9 mouse cellular contexts compared by ENCODE assay signal in genomic region chr9:33901313-33902076, GRCm38 (mm10).
DNase-seq lines count a peak whose midpoint lies in the region; ATAC-seq and TF ChIP-seq lines count a peak whose summit lies in the region.
"Had no signal": no experiment of that assay in that cellular context is flagged by ENCODE, and none has a peak within 500 bp of the region (broad histone marks: within the 10 kb centered on the region; RNA-seq: fewer than 3 reads in every experiment).

No protein-coding gene starts in this region.

- no peak overlapping the region for H3K27ac ChIP-seq in heart, adult 2 months
- no peak overlapping the region; the same call in 1 of the 2 replicates for H3K27ac ChIP-seq in hindbrain, embryonic 12.5 days
- H3K27ac ChIP-seq in midbrain, embryonic 13.5 days: peak overlapping the region; percentile 56
- no peak overlapping the region for H3K27ac ChIP-seq in liver, embryonic 11.5 days (ENCODE audit: low read depth, low read length)

- no peaks in the 10 kb centered on the region for H3K36me3 ChIP-seq in heart, adult 2 months (ENCODE audit: control insufficient read depth, insufficient read depth, low read length)
- H3K36me3 ChIP-seq in hindbrain, embryonic 12.5 days: no peaks in the 10 kb centered on the region
- no peaks in the 10 kb centered on the region for H3K36me3 ChIP-seq in midbrain, embryonic 13.5 days
- H3K36me3 ChIP-seq in liver, embryonic 11.5 days (ENCODE audit: control insufficient read depth, insufficient read depth, low read length): no peaks in the 10 kb centered on the region
- H3K36me3 ChIP-seq: G1E had no signal

- no peaks in the 10 kb centered on the region for H3K27me3 ChIP-seq in heart, adult 2 months (ENCODE audit: control insufficient read depth, insufficient read depth, low read length)
- H3K27me3 ChIP-seq in hindbrain, embryonic 12.5 days: no peaks in the 10 kb centered on the region
- peaks cover 26% of the 10 kb centered on the region for H3K27me3 ChIP-seq in midbrain, embryonic 13.5 days
- H3K27me3 ChIP-seq in liver, embryonic 11.5 days (replicated peaks; ENCODE audit: control insufficient read depth, insufficient read depth, low read length): no peaks in the 10 kb centered on the region

- intact Hi-C loops in heart, adult 2 months (cut with DNase I): no loop called here

- H3K4me3 ChIP-seq in heart, adult 2 months: no peak overlapping the region
- no peak overlapping the region for H3K4me3 ChIP-seq in hindbrain, embryonic 12.5 days
- no peak overlapping the region for H3K4me3 ChIP-seq in midbrain, embryonic 13.5 days (replicated peaks)
- no peak overlapping the region for H3K4me3 ChIP-seq in liver, embryonic 11.5 days (ENCODE audit: low read depth, low read length)

- ATAC-seq in hindbrain, embryonic 12.5 days (ENCODE audit: low FRiP score): peak; percentile 78
- peak; percentile 92 for ATAC-seq in midbrain, embryonic 13.5 days
- ATAC-seq in liver, embryonic 11.5 days (replicated peaks; ENCODE audit: low FRiP score): no peak

- H3K9ac ChIP-seq in heart, adult 2 months (ENCODE audit: low read depth, low read length): no peak overlapping the region
- no peak overlapping the region for H3K9ac ChIP-seq in hindbrain, embryonic 12.5 days
- no peak overlapping the region for H3K9ac ChIP-seq in midbrain, embryonic 13.5 days (replicated peaks)
- no peak overlapping the region for H3K9ac ChIP-seq in liver, embryonic 11.5 days (ENCODE audit: low read depth, low read length)

- no peaks in the 10 kb centered on the region; the same call in 1 of the 2 replicates for H3K9me3 ChIP-seq in hindbrain, embryonic 12.5 days (replicated peaks)
- no peaks in the 10 kb centered on the region for H3K9me3 ChIP-seq in midbrain, embryonic 13.5 days
- H3K9me3 ChIP-seq in liver, embryonic 11.5 days (ENCODE audit: control insufficient read depth, low read length): no peaks in the 10 kb centered on the region
- H3K9me3 ChIP-seq: G1E had no signal

- WGBS in heart, adult 2 months: 54% methylated on average over 10 of the region's 10 CpGs
- WGBS in hindbrain, embryonic 12.5 days: 28% methylated on average over 10 of the region's 10 CpGs
- WGBS in midbrain, embryonic 13.5 days: 18% methylated on average over 10 of the region's 10 CpGs
- WGBS in liver, embryonic 11.5 days: 65% methylated on average over 10 of the region's 10 CpGs

- H3K4me2 ChIP-seq in hindbrain, embryonic 12.5 days (replicated peaks): 0 out of 2 replicates have a peak overlapping the region, but pooled peaks have one; percentile 8
- no peak overlapping the region; the same call in 1 of the 2 replicates for H3K4me2 ChIP-seq in midbrain, embryonic 13.5 days (replicated peaks)
- no peak overlapping the region for H3K4me2 ChIP-seq in liver, embryonic 11.5 days

- no peak for TF ChIP-seq CTCF in heart, adult 2 months (IDR thresholded peaks at IDR 0.05)

- no peaks in the 10 kb centered on the region for H3K79me2 ChIP-seq in heart, adult 2 months (replicated peaks; ENCODE audit: control insufficient read depth, insufficient read depth, low read length)

- TF ChIP-seq POLR2A in heart, adult 2 months (IDR thresholded peaks at IDR 0.05; ENCODE audit: insufficient read depth, low read depth, low read length): no peak

- DNase-seq in heart, postnatal 4 days: peak; percentile 7
- no peak for DNase-seq in heart, adult 2 months
- peak; percentile 48 for DNase-seq in embryo, embryonic 10.5 days (ENCODE audit: low spot score)
- no peak for DNase-seq in right cerebral cortex, postnatal 10 days (ENCODE audit: low spot score in 2 of 2)
- DNase-seq in liver, embryonic 11.5 days (ENCODE audit: low spot score): no peak
- DNase-seq in testis, postnatal 14 days (ENCODE audit: low spot score): no peak

- TF ChIP-seq EP300 in heart, adult 2 months (IDR thresholded peaks at IDR 0.05; ENCODE audit: insufficient read depth, low read depth, low read length): no peak

- H3K4me1 ChIP-seq in heart, adult 2 months (ENCODE audit: control insufficient read depth, insufficient read depth, low read length): no peaks in the 10 kb centered on the region
- peaks cover 20% of the 10 kb centered on the region for H3K4me1 ChIP-seq in hindbrain, embryonic 12.5 days
- H3K4me1 ChIP-seq in midbrain, embryonic 13.5 days (replicated peaks): peaks cover 33% of the 10 kb centered on the region
- no peaks in the 10 kb centered on the region for H3K4me1 ChIP-seq in liver, embryonic 11.5 days (replicated peaks; ENCODE audit: control insufficient read depth, insufficient read depth, low read length)

Comparison
In these comparisons a context has a peak if more than half of its experiments do, and no peak if none do; other contexts are left out.
1. DNase-seq: peak in heart, postnatal 4 days (single experiment) and embryo, embryonic 10.5 days (single experiment); none in heart, adult 2 months (0 of 2), right cerebral cortex, postnatal 10 days (0 of 2), liver, embryonic 11.5 days (single experiment) and testis, postnatal 14 days (single experiment).